Mouse (Mus musculus) CD4-positive, CD25-positive, alpha-beta regulatory T cell, adult 9 weeks (primary cell): ENCODE data around the gene Abr. TPM values are rescaled to one million over a fixed set of nuclear protein-coding genes. Genes with fewer than 3 reads are reported as not detected.

Experiments used
- polyA plus RNA-seq: library from polyadenylated mRNA; unstranded; fragments of 100-300 nt; shearing (Covaris generic); gene quantifications from one replicate; pipeline ENCODE4 v1.2.1, GENCODE M21; 2017

Abr gene
- polyA plus RNA-seq: 24.9 TPM

GRCm38 (mm10) chr11:76622152-76622565 is at the start of gene Abr:
Abr (minus strand) TSS chr11:76622314.

DNA sequence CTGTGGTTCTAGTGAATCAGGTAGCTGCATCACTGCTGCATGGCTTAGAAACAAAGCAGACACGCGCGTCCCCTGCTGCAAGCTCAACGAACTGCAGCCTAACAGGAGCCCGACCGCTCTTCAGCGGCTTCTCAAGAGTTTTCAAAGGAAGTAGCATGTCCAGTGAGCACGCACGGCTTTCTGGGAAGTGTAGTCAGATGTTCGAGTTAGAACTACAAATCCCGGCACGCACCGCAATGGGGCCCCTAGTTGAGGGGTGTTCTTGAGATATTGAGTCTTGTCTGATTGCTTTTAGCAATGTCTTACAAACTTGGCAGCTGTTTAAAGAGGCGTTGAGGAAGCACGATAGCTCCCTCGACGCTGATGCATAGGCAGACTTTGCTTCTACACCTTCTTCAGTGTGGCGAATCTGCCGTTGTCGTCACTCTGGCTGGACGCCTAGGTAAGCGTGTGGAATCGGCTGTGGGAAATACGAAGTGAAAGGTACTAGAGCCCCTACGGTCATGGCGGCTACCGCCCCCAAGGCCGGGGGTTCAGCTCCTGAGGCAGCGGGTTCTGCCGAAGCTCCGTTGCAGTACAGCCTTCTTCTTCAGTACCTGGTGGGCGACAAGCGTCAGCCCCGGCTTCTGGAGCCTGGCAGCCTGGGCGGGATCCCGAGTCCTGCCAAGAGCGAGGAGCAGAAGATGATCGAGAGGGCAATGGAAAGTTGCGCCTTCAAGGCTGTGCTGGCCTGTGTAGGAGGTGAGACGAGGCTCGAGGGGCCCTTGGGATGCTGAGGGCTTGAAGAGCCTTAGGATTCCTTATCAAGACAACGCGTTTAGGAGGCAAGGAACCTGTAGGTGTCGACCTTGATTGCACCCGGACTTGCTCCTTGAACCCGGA is 215.2 kb downstream of the Abr start, which contains the start of gene Timm22:
TSS of gene Timm22 (plus strand) at position 251 of the 882 bp plus-strand sequence.

DNA sequence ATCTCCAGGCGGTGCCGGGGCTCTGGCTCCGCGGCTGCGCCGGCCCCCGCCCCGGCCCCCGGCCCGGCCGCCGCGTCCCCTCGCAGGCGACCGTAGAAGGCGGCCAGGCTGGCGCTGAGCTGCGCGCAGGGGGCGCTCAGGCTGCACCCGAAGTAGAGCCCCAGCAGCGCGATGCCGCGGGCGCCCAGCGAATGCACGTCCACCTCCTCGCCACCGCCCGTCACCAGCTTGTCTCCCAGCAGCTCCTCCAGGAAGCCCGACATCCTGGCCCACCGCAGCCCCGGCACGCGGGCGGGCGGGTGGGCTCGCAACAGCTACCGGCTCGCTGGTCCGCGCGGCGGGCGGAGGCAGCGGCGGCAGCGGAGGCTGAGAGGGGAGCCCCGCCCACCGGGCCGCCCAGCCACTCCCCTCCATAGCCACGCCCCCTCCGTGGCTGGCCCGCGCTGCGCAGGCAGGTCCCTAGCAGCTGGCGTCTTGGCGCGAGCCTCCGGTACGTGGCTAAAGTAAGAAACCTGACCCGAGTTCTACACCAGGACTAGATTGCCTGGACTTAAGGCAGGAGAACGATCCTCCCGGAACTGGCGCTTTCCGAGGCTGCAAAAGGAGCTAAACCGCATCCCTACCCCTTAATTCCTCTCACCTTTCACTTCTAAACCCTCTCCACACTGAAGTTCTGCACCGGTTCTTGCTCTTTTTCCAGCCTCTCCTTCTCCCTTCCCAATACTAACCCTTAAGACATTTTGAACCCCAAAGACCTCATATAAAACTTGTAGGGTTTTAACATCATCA is 223.1 kb downstream of the Abr start, which contains the start of gene Nxn:
TSS of gene Nxn (minus strand) at position 343 of the 789 bp plus-strand sequence.

Other genes starting within 250 kb of the Abr start
- 0.63 TPM for gene Nxn, start 223.2 kb downstream of the Abr start, polyA plus RNA-seq
- gene Timm22, start 215.4 kb downstream of the Abr start, polyA plus RNA-seq: 68.3 TPM
- not detected for gene Bhlha9, start 50.2 kb upstream of the Abr start, polyA plus RNA-seq
- not detected for gene Trarg1, start 57.5 kb upstream of the Abr start, polyA plus RNA-seq
- 82.0 TPM for gene Gosr1, start 141.3 kb upstream of the Abr start, polyA plus RNA-seq
- 1.7 TPM for gene Cpd, start 224.7 kb upstream of the Abr start, polyA plus RNA-seq